Mouse (Mus musculus): ENCODE measurements around the gene Orai3.
"Not testable (repeated sequence)": the region's sequence is repeated elsewhere in the genome, so short reads cannot be mapped to it uniquely, and the experiment has no call there.

The Orai3 gene

DNA sequence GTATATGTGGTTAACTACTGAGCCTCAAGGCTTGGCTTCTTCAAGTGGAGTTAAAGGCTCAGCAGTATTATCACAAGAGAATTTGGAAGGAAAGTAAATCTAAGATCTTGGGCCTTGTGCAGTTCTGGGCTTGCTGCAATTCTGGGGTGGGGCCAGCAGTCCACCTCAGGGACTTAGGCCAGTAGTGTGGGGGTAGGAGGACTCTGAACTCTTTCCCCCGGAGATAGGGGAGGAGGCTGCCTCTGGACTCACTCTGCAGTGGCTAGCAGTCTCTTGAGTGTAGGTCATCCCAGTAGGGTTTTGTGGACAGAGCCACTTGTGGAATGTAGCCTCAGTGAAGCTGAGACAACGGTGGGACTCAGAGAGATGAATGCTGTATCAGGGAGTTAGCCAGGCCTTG, 3.9 kb upstream of the Orai3 start:
- DNase-seq, result no peak

- DNase-seq, result no peak
Observed at GRCm38 (mm10) chr7:127766851-127767609, 2.6 kb upstream of the Orai3 start.

- no peak for DNase-seq
Observed at GRCm38 (mm10) chr7:127767671-127768345, 1.8 kb upstream of the Orai3 start.

- no peak for DNase-seq
Observed at GRCm38 (mm10) chr7:127768346-127768996, 1.1 kb upstream of the Orai3 start.

GRCm38 (mm10) chr7:127768997-127769593, 520 bp upstream of the Orai3 start:
- DNase-seq, result peak; percentile 98

DNA sequence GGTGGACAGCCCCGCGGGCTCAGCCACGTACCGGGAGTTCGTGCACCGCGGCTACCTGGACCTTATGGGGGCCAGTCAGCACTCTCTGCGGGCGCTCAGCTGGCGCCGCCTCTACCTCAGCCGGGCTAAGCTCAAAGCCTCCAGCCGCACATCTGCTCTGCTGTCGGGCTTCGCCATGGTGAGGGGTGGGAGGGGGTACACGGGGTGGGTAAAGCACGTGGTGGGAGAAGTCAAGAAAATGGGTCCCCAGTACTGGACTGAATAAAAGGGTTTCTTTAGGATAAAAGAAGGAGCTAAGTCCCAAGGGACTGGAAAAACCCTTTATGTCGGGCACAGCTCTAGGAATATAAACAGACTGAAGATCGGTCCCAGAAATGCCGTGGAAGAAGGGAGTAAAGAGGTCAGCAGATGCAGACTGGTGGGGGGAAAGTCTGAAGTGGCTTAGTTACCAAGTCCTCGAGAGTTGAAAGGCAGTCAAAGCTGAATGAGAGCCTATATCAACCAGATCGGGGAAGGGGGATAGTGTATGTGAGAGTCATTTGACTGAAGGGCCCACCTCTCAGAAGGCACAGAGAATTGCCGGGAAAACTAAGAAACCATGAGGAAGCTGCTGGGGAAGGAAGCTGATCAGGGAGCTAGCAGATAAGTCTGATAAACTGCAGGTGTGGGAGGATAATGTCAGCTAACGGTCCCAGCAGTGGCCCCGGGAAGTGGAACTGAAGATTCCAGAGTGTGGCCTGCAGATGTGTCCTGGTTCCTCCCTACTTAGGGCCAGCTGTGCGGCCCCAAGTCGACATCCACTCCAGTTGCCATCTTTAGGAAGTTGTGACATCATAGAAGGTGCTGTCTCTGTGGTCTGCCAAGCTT, 657 bp downstream of the Orai3 start:
- DNase-seq, result no peak

DNA sequence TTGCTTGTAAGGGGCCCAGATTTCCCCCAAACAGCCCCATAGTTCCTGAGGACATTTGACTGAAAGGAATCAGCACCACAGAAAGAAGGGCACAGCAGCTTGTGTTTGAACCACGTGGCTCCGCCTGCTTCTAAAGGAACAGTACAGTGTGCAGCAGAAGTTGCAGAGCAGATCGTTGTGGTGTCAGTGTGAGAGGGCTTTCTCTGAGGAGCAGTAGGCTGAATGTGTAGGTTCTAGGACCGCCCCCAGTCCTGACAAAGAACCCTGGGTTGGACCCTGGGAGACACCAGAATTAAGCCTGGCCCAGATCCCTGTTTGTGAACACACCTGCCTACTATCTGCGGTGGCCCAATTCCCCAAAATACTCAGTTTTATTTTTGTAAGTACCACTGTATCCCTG, 1.6 kb downstream of the Orai3 start:
- DNase-seq, result peak; percentile 69

- no peak for DNase-seq
Observed at GRCm38 (mm10) chr7:127772080-127772479, 2.5 kb downstream of the Orai3 start.

- DNase-seq, result no peak
Observed at GRCm38 (mm10) chr7:127772557-127772956, 2.9 kb downstream of the Orai3 start.

GRCm38 (mm10) chr7:127773664-127774384, 4.2 kb downstream of the Orai3 start:
- DNase-seq, result peak; percentile 67

DNA sequence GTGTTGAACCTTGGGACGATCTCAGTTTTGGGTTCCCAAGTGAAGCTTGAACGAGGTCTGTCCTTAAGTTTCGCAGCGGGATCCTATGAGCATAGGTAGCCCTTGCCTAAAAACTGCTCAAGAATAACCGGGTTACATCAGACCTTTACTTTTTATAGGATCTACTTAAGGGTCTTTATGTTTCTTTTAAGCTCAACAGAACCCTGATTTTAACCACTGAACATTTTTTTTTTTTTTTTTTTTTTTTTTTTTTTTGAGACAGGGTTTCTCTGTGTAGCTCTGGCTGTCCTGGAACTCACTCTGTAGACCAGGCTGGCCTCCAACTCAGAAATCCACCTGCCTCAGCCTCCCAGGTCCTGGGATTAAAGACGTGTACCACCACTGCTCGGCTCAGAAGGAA, 6.2 kb downstream of the Orai3 start:
- DNase-seq, result not testable (repeated sequence)

DNA sequence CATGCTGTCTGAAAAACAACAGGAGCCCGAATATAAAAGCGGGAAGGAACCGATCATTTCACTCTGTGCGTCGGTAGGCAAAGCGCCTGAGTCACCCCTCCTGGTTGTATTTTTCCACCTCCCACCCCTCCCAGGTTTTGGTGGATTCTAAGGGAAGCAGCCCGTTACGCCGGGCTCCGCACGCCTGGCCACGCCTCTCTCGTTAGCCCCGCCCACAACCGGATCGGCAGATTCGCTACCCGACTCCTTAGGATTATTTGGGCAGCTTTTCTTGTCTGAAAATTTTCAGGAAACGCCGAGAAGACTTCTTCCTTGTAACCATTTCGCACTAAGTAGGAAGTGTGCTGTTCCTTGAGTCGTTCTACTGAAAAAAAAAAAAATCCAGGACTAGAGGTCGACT, 6.8 kb downstream of the Orai3 start, which contains the start of gene Setd1a:
Gene Setd1a (plus strand): TSS at position 245 of the 400 bp plus-strand sequence.
- DNase-seq, result peak; percentile 88

- DNase-seq, result peak; percentile 96
Observed at GRCm38 (mm10) chr7:127776878-127777473, 7.4 kb downstream of the Orai3 start.

DNA sequence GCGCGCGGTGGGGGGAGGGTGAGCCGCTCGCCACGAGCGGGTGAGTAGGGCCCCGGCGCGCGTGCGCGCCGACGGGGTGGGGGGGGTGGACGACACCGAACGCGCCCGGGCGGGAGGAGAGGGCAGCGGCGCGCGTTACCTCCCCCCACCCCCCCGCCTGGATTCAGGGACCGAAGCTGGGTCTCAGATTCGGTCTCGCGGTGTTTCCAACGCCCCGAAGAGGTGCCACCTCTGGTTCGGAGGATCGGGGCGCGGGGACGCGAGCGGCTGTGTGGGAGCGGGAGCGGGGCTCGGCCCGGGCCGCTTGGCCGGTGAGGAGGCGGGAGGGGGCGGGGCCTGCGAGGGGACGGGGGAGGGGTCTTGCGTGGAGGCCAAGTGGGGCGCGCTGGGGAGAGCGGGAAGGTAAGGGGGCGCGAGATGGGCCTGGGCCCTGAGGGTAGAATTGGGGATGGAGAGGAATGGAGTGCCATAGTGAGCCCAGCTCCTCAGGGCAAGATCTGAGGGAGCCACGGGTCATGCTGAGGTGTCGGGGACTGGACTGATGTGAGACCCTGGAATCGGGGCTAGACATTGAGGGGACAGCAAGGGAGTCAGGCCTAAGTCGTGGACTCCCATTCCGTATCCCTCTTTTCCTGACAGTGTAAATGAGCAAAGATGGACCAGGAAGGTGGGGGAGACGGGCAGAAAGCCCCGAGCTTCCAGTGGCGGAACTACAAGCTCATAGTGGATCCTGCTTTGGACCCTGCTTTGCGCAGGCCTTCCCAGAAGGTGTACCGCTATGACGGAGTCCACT, 8.1 kb downstream of the Orai3 start:
- DNase-seq, result no peak

- no peak for DNase-seq
Observed at GRCm38 (mm10) chr7:127778350-127778749, 8.7 kb downstream of the Orai3 start.

DNA sequence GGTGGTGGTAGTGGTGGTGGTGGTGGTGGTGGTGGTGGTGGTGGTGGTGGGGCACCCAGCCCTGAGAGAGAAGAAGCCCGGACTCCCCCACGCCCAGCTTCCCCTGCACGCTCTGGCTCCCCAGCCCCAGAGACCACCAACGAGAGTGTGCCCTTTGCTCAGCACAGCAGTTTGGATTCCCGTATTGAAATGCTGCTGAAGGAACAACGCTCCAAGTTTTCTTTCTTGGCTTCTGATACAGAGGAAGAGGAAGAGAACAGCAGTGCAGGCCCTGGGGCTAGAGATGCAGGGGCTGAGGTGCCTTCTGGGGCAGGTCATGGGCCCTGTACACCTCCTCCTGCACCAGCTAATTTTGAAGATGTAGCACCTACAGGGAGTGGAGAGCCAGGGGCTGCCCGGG, 15.7 kb downstream of the Orai3 start, which contains the start of gene Gm49388:
Gene Gm49388 (plus strand): TSS at position 301 of the 400 bp plus-strand sequence.
- DNase-seq, result no peak

DNA sequence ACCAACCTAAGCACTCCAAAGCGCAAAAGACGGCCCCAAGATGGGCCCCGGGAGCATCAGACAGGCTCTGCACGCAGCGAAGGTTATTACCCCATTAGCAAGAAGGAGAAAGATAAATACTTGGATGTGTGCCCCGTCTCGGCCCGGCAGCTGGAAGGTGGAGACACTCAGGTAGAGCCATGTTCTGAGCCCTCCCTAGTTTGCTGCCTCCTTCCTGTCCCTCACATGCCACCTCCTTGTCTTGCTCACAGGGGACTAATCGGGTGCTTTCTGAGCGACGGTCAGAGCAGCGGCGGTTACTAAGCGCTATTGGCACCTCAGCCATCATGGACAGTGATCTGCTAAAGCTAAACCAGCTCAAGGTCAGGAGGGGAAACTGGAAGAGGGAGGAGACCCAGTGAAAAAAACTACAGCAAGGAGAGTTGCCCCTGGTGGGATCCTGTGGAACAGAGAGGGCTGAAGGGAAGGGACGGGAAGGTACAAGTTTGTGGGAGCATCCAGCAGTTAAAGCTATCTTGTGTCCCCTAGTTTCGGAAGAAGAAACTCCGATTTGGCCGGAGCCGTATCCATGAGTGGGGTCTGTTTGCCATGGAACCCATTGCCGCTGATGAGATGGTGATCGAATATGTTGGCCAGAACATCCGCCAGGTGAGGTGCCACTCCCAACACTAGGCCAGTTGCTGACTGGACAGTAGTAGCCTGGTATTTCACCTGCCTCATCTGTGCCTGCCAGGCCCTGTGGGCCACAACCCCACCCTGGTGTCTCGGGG, 27.6 kb downstream of the Orai3 start:
- no peak for DNase-seq

- DNase-seq, result no peak
Observed at GRCm38 (mm10) chr7:127798591-127798990, 29.0 kb downstream of the Orai3 start.

DNA sequence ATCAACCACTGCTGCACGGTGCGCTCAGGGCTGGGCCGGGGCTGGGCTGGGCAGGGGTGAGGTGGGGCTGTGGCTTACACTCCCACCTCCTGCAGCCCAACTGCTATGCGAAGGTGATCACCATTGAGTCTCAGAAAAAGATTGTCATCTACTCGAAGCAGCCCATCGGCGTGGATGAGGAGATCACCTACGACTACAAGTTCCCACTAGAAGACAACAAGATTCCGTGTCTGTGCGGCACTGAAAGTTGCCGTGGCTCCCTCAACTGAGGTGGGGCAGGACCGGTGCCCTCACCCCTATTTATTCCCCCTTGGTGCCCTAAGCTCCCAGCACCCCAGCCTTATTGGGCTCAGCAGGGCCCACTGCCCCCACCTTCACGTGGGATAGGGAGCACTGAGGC, 29.6 kb downstream of the Orai3 start:
- DNase-seq, result no peak

GRCm38 (mm10) chr7:127799738-127800137, 30.1 kb downstream of the Orai3 start:
- no peak for DNase-seq

Measured in layer of hippocampus, adult 9-11 months (tissue).